In genomic region chr19:41244581-41244980, GRCm38 (mm10) we compare ENCODE assay signal across 9 mouse cellular contexts. TPM values are rescaled to one million over a fixed set of nuclear protein-coding genes. Genes with fewer than 3 reads are reported as not detected.
A peak's percentile ranks its signal among the peaks of the same experiment; 100 is the strongest.
DNase-seq lines count a peak whose midpoint lies in the region; ATAC-seq lines count a peak whose summit lies in the region.
"Had no signal": no experiment of that assay in that cellular context is flagged by ENCODE, and none has a peak within 500 bp of the region (broad histone marks: within the 10 kb centered on the region; RNA-seq: fewer than 3 reads in every experiment).

No protein-coding gene starts in this region.

- DNase-seq in adrenal gland, adult 2 months, result peak; percentile 24
- DNase-seq in adrenal gland, postnatal 4 days (ENCODE audit: low spot score in 2 of 2), result no peak
- DNase-seq in liver, result peak; percentile 52
- DNase-seq in adrenal gland, postnatal 36 days, result peak; percentile 45 to 69
- DNase-seq in gastrocnemius, postnatal 14 days, result peak; percentile 46
- DNase-seq in liver, embryonic 13.5 days, result peak; percentile 16
- DNase-seq in right cerebral cortex, postnatal 14 days, result peak; percentile 64

- no peaks in the 10 kb centered on the region for H3K27me3 ChIP-seq in liver, embryonic 12.5 days (replicated peaks)
- no peaks in the 10 kb centered on the region for H3K27me3 ChIP-seq in liver, embryonic 13.5 days
- H3K27me3 ChIP-seq: midbrain, embryonic 12.5 days had no signal

- no peak overlapping the region for H3K9ac ChIP-seq in liver, embryonic 12.5 days
- H3K9ac ChIP-seq in liver, embryonic 13.5 days, result no peak overlapping the region
- H3K9ac ChIP-seq: midbrain, embryonic 12.5 days had no signal

- H3K4me1 ChIP-seq in liver, embryonic 12.5 days, result no peaks in the 10 kb centered on the region
- H3K4me1 ChIP-seq in liver, embryonic 13.5 days (replicated peaks), result no peaks in the 10 kb centered on the region
- H3K4me1 ChIP-seq: midbrain, embryonic 12.5 days had no signal

- H3K4me2 ChIP-seq in liver, embryonic 12.5 days, result no peak overlapping the region
- no peak overlapping the region for H3K4me2 ChIP-seq in liver, embryonic 13.5 days
- H3K4me2 ChIP-seq: midbrain, embryonic 12.5 days had no signal

- 60% methylated on average over 6 of the region's 6 CpGs for WGBS in liver, embryonic 12.5 days (ENCODE audit: insufficient replicate concordance)
- WGBS in liver, embryonic 13.5 days (ENCODE audit: insufficient replicate concordance), result 59% methylated on average over 6 of the region's 6 CpGs

- no peak overlapping the region for H3K4me3 ChIP-seq in liver, embryonic 12.5 days
- H3K4me3 ChIP-seq in liver, embryonic 13.5 days (replicated peaks), result no peak overlapping the region
- H3K4me3 ChIP-seq: midbrain, embryonic 12.5 days had no signal

- no peaks in the 10 kb centered on the region for H3K9me3 ChIP-seq in liver, embryonic 12.5 days (replicated peaks)
- no peaks in the 10 kb centered on the region for H3K9me3 ChIP-seq in liver, embryonic 13.5 days (replicated peaks)
- H3K9me3 ChIP-seq: midbrain, embryonic 12.5 days had no signal

- ATAC-seq in liver, embryonic 12.5 days, result no peak
- no peak for ATAC-seq in liver, embryonic 13.5 days (ENCODE audit: low read depth)

- no peak overlapping the region for H3K27ac ChIP-seq in liver, embryonic 12.5 days
- H3K27ac ChIP-seq in liver, embryonic 13.5 days, result no peak overlapping the region
- H3K27ac ChIP-seq: midbrain, embryonic 12.5 days had no signal

- intact Hi-C loops in gastrocnemius, postnatal 14 days (cut with DNase I; ENCODE audit: low total_unique reads), result loop anchor here (5.0 kb wide), 1 partner anchor 137 kb away; no protein-coding TSS in a partner anchor

- H3K36me3 ChIP-seq in liver, embryonic 12.5 days, result peaks cover 76% of the 10 kb centered on the region
- H3K36me3 ChIP-seq in liver, embryonic 13.5 days, result peaks cover 60% of the 10 kb centered on the region

RNA-seq across cellular contexts. Expression of gene Tm9sf3, which starts 19.2 kb away (rescaled TPM):
- 100 to 1,000 TPM; 144 to 171 TPM for total RNA-seq in adrenal gland, adult 2 months (2021)
- polyA plus RNA-seq in adrenal gland, adult 2 months (2012; rRNA removed), result 23.2 and 29.6 TPM in 2 replicates
- total RNA-seq in adrenal gland, postnatal 4 days (2021), result 100 to 1,000 TPM; 163 to 170 TPM
- 93.0 and 98.7 TPM in 2 replicates for polyA plus RNA-seq in liver, embryonic 12.5 days (2016; fragmentation: Nextera tagmentation; extraction: Ambion mirVana)
- 100 to 1,000 TPM; 182 to 192 TPM for total RNA-seq in adrenal gland, postnatal 36 days (2021)
- 10 to 100 TPM; 73.7 to 78.2 TPM for total RNA-seq in gastrocnemius, postnatal 14 days (2021)
- 58.2 and 72.6 TPM in 2 replicates for polyA plus RNA-seq in liver, embryonic 13.5 days (2015; fragmentation: Nextera tagmentation; extraction: Ambion mirVana)

RNA-seq across cellular contexts. Expression of gene Tll2, which starts 37.9 kb away (rescaled TPM):
- not detected for total RNA-seq in adrenal gland, adult 2 months (2021)
- 0.11 and 0.12 TPM in 2 replicates for polyA plus RNA-seq in adrenal gland, adult 2 months (2012; rRNA removed)
- under 1 TPM; 0.11 to 0.53 TPM for total RNA-seq in adrenal gland, postnatal 4 days (2021)
- polyA plus RNA-seq in liver, embryonic 12.5 days (2016; fragmentation: Nextera tagmentation; extraction: Ambion mirVana), result not detected in 2 replicates
- total RNA-seq in adrenal gland, postnatal 36 days (2021), result under 1 TPM in 1 of 2 experiments, not detected in 1; 0.07 TPM
- total RNA-seq in gastrocnemius, postnatal 14 days (2021), result under 1 TPM; 0.16 to 0.27 TPM
- polyA plus RNA-seq in liver, embryonic 13.5 days (2015; fragmentation: Nextera tagmentation; extraction: Ambion mirVana), result 0.03 TPM in 1 of 2 replicates, not detected in the other

Comparison
In these comparisons a context has a peak if more than half of its experiments do, and no peak if none do; other contexts are left out.
1. DNase-seq: peak in adrenal gland, adult 2 months (single experiment), liver (single experiment), adrenal gland, postnatal 36 days (2 of 2), gastrocnemius, postnatal 14 days (single experiment), liver, embryonic 13.5 days (single experiment) and right cerebral cortex, postnatal 14 days (single experiment); none in adrenal gland, postnatal 4 days (0 of 2).